Mouse (Mus musculus): ENCODE measurements around the gene Rapgef1.

- TF ChIP-seq POLR2A (IDR thresholded peaks at IDR 0.05; ENCODE audit: extremely low read depth, insufficient read depth, low read length) (no peak), CTCF (IDR thresholded peaks at IDR 0.05; ENCODE audit: low read depth, low read length) (no peak)
These were observed 148.6 kb downstream of the Rapgef1 start for GRCm38 (mm10) chr2:29767976-29768709.
